Comparison of ENCODE assay signal across 8 mouse cellular contexts in the genomic region with DNA sequence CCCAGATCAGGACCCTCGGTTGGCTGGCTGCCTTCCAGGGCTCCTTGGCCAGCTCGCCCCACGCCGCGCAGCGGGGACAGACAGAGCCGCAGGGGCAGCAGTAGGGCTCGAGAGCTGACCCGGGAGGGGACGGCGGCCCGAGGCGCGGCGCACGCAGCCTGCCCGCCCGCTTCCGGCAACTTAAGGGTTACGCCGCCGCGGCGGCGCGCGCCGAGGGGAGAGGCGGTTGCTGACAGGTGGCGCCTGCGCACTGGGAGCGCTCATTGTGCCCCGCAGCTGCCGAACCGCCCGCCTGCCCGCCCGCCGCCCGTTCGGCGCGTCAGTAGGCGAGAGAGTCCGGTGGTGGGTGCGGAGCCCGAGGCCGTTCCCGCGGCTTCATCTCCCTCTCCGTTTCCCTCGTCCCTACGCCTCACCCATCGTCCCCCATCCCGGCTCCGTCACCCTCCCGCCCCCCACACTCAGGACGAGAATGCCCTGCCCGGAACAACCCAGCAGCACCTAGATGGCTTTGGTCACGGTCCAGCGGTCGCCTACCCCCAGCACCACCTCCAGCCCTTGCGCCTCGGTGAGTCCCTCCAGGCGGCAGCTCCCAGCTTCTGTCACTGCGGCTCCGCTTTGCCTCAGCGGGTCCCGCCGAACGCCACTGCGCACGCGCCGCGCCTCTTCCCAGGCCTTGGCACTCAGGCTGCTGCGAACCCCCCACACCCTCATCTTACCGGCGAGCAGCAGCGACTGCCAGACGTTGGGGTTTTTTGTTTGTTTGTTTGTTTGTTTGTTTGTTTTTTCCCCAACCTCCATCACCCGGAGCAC. TPM values are rescaled to one million over a fixed set of nuclear protein-coding genes. Genes with fewer than 3 reads are reported as not detected.
A peak's percentile ranks its signal among the peaks of the same experiment; 100 is the strongest.
DNase-seq lines count a peak whose midpoint lies in the region; ATAC-seq and TF ChIP-seq lines count a peak whose summit lies in the region.

TSS of gene Ssh2 (plus strand) at position 337 of the 810 bp plus-strand sequence.

- H3K4me3 ChIP-seq in hindbrain, embryonic 12.5 days, result peak within 1 kb of the TSS; percentile 82

- H3K27me3 ChIP-seq in Patski, result no peaks in the 10 kb centered on the region
- no peaks in the 10 kb centered on the region for H3K27me3 ChIP-seq in hindbrain, embryonic 12.5 days

- CTCF ChIA-PET in Patski (lab: Charles Lee), result interaction anchor here (1.0 to 2.3 kb wide), 7 partner anchors 11 to 116 kb away, joined by 3 to 11 read pairs (median 4); no protein-coding TSS in a partner anchor

- TF ChIP-seq CTCF in Patski (IDR thresholded peaks at IDR 0.05), result no peak

- ATAC-seq in Patski, result peak; percentile 75
- ATAC-seq in hindbrain, embryonic 12.5 days (ENCODE audit: low FRiP score), result peak; percentile 90

- in situ Hi-C loops in Patski (cut with MboI; ENCODE audit: low pct_unique_long_range_greater_than_20kb), result no loop called here

- H3K9ac ChIP-seq in hindbrain, embryonic 12.5 days, result peak within 1 kb of the TSS; percentile 92

- peak within 1 kb of the TSS; percentile 87 for H3K4me2 ChIP-seq in hindbrain, embryonic 12.5 days (replicated peaks)

- H3K27ac ChIP-seq in hindbrain, embryonic 12.5 days, result peak within 1 kb of the TSS; percentile 99

- H3K9me3 ChIP-seq in hindbrain, embryonic 12.5 days (replicated peaks), result no peaks in the 10 kb centered on the region

- POLR2A ChIA-PET in Patski (lab: Charles Lee), result no interaction called here

- under 1% methylated on average over 70 of the region's 82 CpGs for whole genome bisulfite sequencing in hindbrain, embryonic 12.5 days

- no peak for DNase-seq in Patski (ENCODE audit: low read depth, low spot score)
- peak; percentile 94 to 95 for DNase-seq in cerebellum, postnatal 10 days
- peak; percentile 63 to 71 for DNase-seq in frontal cortex, postnatal 14 days (ENCODE audit: low spot score in 2 of 2)
- peak; percentile 80 to 82 for DNase-seq in layer of hippocampus, postnatal 14 days (ENCODE audit: low spot score in 2 of 2)
- peak; percentile 86 for DNase-seq in lung, postnatal 10 days
- DNase-seq in ovary, postnatal 36 days (ENCODE audit: low spot score), result peak; percentile 78
- peak; percentile 89 for DNase-seq in thymus, postnatal 14 days

- peaks cover 20% of the 10 kb centered on the region for H3K4me1 ChIP-seq in hindbrain, embryonic 12.5 days

- H3K36me3 ChIP-seq in hindbrain, embryonic 12.5 days, result no peaks in the 10 kb centered on the region

RNA-seq across cellular contexts. Expression of gene Ssh2, which starts in this region (rescaled TPM):
- polyA plus RNA-seq in Patski (2021), result 6.5 TPM
- polyA plus RNA-seq in hindbrain, embryonic 12.5 days (2016; fragmentation: Nextera tagmentation; extraction: Ambion mirVana), result 17.1 and 18.1 TPM in 2 replicates
- 10 to 100 TPM; 42.1 to 43.1 TPM for total RNA-seq in layer of hippocampus, postnatal 14 days (2021)
